Comparison of ENCODE assay signal across 7 mouse cellular contexts in genomic region chr14:121172065-121173036, GRCm38 (mm10).
DNase-seq lines count a peak whose midpoint lies in the region; ATAC-seq and TF ChIP-seq lines count a peak whose summit lies in the region.

No protein-coding gene starts in this region.

- no peak for TF ChIP-seq POLR2A in brain, embryonic 14.5 days (IDR thresholded peaks at IDR 0.05; ENCODE audit: borderline replicate concordance, extremely low read depth, insufficient read depth, insufficient read length, poor library complexity, severe bottlenecking)

- DNase-seq in brain, embryonic 14.5 days (ENCODE audit: low read depth): peak; percentile 93
- DNase-seq in cerebellum, adult 9-11 months: peak; percentile 64
- DNase-seq in frontal cortex, postnatal 36 days (ENCODE audit: low spot score in 2 of 2): peak; percentile 60 to 72
- peak; percentile 36 to 76 for DNase-seq in left cerebral cortex, adult 9 months (ENCODE audit: low spot score in 2 of 2)
- DNase-seq in retina, embryonic 14.5 days (ENCODE audit: low spot score): peak; percentile 53
- no peak for DNase-seq in embryo, embryonic 10 days (ENCODE audit: low spot score)

- ATAC-seq in erythroid progenitor cell, adult 5-6 weeks (replicated peaks; ENCODE audit: low FRiP score, poor library complexity, severe bottlenecking): no peak

- no peak for TF ChIP-seq CTCF in brain, embryonic 14.5 days (IDR thresholded peaks at IDR 0.05; ENCODE audit: borderline replicate concordance, extremely low read depth, insufficient read depth, insufficient read length)
